Mouse (Mus musculus) cortical plate, adult 2 months (tissue): Measurements from ENCODE around the gene Mapkapk2.

ENCODE experiments used
- CTCF ChIP-seq: fragments of 200-500 bp; IDR thresholded peaks from 2 replicates; pipeline ENCODE4 v1.5.1; 2011; ENCODE audit warnings: mild to moderate bottlenecking, control low read depth, low read length; ENCODE audit not compliant: insufficient read depth; ENCODE audit errors: extremely low read depth
- POLR2A ChIP-seq: fragments of 200-500 bp; IDR thresholded peaks from 2 replicates; pipeline ENCODE4 v1.6.1; 2011; ENCODE audit warnings: mild to moderate bottlenecking, low read length, control low read depth; ENCODE audit not compliant: insufficient read depth; ENCODE audit errors: extremely low read depth

DNA sequence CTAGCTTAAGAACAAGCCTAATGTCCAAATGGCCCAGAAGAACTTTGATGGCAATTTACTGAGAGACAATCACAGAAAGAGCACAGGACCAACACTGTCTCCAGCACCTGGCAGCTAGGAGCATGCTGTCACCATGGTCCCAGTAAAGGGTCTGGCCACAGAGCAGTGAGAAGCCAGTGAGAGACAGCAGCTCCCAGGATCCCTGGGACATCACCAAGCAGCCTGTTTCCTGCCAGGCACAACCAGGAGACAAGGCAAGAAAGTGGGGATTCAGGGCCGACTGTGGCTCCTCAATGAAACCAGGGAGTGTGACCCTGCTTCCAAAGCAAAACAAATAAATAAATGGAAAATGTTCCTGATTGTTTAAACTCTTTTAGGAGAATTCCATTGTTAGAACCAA, 38.2 kb downstream of the Mapkapk2 start:
- TF ChIP-seq POLR2A (no peak), CTCF (no peak)
